Mouse (Mus musculus): ENCODE measurements around the gene Rnf103. TPM values are rescaled to one million over a fixed set of nuclear protein-coding genes. Genes with fewer than 3 reads are reported as not detected.
"Not testable (repeated sequence)": the region's sequence is repeated elsewhere in the genome, so short reads cannot be mapped to it uniquely, and the experiment has no call there.

The Rnf103 gene
- polyA plus RNA-seq, 1 experiment from 2014 or later = 10.8 TPM

- H3K4me3 ChIP-seq (ENCODE audit: low read length) = no peak overlapping the region
- 65% methylated on average over 4 of the region's 4 CpGs for WGBS
- H3K4me2 ChIP-seq (ENCODE audit: low read depth, low read length) = no peak overlapping the region
- H3K9ac ChIP-seq (ENCODE audit: low read length) = no peak overlapping the region
- ATAC-seq (ENCODE audit: low read depth) = no peak
- H3K4me1 ChIP-seq (replicated peaks; ENCODE audit: control insufficient read depth, insufficient read depth, low read length) = no peaks in the 10 kb centered on the region
- H3K36me3 ChIP-seq (ENCODE audit: control insufficient read depth, insufficient read depth, low read length) = no peaks in the 10 kb centered on the region
- no peaks in the 10 kb centered on the region for H3K9me3 ChIP-seq (ENCODE audit: control insufficient read depth, low read length)
- H3K27ac ChIP-seq (ENCODE audit: low read length) = no peak overlapping the region
- H3K27me3 ChIP-seq (ENCODE audit: control insufficient read depth, insufficient read depth, low read depth, low read length) = no peaks in the 10 kb centered on the region
Observed at GRCm38 (mm10) chr6:71471830-71472520, 21.7 kb upstream of the Rnf103 start.

GRCm38 (mm10) chr6:71472786-71473185 is 20.9 kb upstream of the Rnf103 start:
- no peaks in the 10 kb centered on the region for H3K4me1 ChIP-seq (replicated peaks; ENCODE audit: control insufficient read depth, insufficient read depth, low read length)
- ATAC-seq (ENCODE audit: low read depth) = no peak
- H3K9me3 ChIP-seq (ENCODE audit: control insufficient read depth, low read length) = no peaks in the 10 kb centered on the region
- no peak overlapping the region for H3K27ac ChIP-seq (ENCODE audit: low read length)
- H3K36me3 ChIP-seq (ENCODE audit: control insufficient read depth, insufficient read depth, low read length) = no peaks in the 10 kb centered on the region
- 69% methylated on average over 1 of the region's 1 CpGs for WGBS
- no peak overlapping the region for H3K9ac ChIP-seq (ENCODE audit: low read length)
- no peak overlapping the region for H3K4me3 ChIP-seq (ENCODE audit: low read length)
- no peak overlapping the region for H3K4me2 ChIP-seq (ENCODE audit: low read depth, low read length)
- H3K27me3 ChIP-seq (ENCODE audit: control insufficient read depth, insufficient read depth, low read depth, low read length) = no peaks in the 10 kb centered on the region

GRCm38 (mm10) chr6:71475604-71476003 is 18.1 kb upstream of the Rnf103 start:
- Histone ChIP-seq H3K4me1 (replicated peaks; ENCODE audit: control insufficient read depth, insufficient read depth, low read length) (no peaks in the 10 kb centered on the region), H3K4me2 (ENCODE audit: low read depth, low read length) (no peak overlapping the region), H3K9ac (ENCODE audit: low read length) (no peak overlapping the region), H3K4me3 (ENCODE audit: low read length) (no peak overlapping the region), H3K9me3 (ENCODE audit: control insufficient read depth, low read length) (no peaks in the 10 kb centered on the region), H3K27ac (ENCODE audit: low read length) (no peak overlapping the region), H3K36me3 (ENCODE audit: control insufficient read depth, insufficient read depth, low read length) (no peaks in the 10 kb centered on the region), H3K27me3 (ENCODE audit: control insufficient read depth, insufficient read depth, low read depth, low read length) (no peaks in the 10 kb centered on the region)
- no peak for ATAC-seq (ENCODE audit: low read depth)
- WGBS = 81% methylated on average over 3 of the region's 3 CpGs

- WGBS = 54% methylated on average over 5 of the region's 5 CpGs
- H3K36me3 ChIP-seq (ENCODE audit: control insufficient read depth, insufficient read depth, low read length) = no peaks in the 10 kb centered on the region
- no peaks in the 10 kb centered on the region for H3K27me3 ChIP-seq (ENCODE audit: control insufficient read depth, insufficient read depth, low read depth, low read length)
- no peaks in the 10 kb centered on the region for H3K4me1 ChIP-seq (replicated peaks; ENCODE audit: control insufficient read depth, insufficient read depth, low read length)
- H3K27ac ChIP-seq (ENCODE audit: low read length) = no peak overlapping the region
- no peak for ATAC-seq (ENCODE audit: low read depth)
- no peaks in the 10 kb centered on the region for H3K9me3 ChIP-seq (ENCODE audit: control insufficient read depth, low read length)
- H3K4me2 ChIP-seq (ENCODE audit: low read depth, low read length) = no peak overlapping the region
- no peak overlapping the region for H3K9ac ChIP-seq (ENCODE audit: low read length)
- no peak overlapping the region for H3K4me3 ChIP-seq (ENCODE audit: low read length)
Observed at GRCm38 (mm10) chr6:71476783-71477182, 16.9 kb upstream of the Rnf103 start.

- not testable (repeated sequence) for H3K4me2 ChIP-seq (ENCODE audit: low read depth, low read length); H3K4me1 ChIP-seq (replicated peaks; ENCODE audit: control insufficient read depth, insufficient read depth, low read length); H3K27ac ChIP-seq (ENCODE audit: low read length); H3K27me3 ChIP-seq (ENCODE audit: control insufficient read depth, insufficient read depth, low read depth, low read length); H3K4me3 ChIP-seq (ENCODE audit: low read length); H3K9ac ChIP-seq (ENCODE audit: low read length); ATAC-seq (ENCODE audit: low read depth); H3K36me3 ChIP-seq (ENCODE audit: control insufficient read depth, insufficient read depth, low read length); H3K9me3 ChIP-seq (ENCODE audit: control insufficient read depth, low read length)
- WGBS = 87% methylated on average over 7 of the region's 10 CpGs
Observed at GRCm38 (mm10) chr6:71478816-71479568, 14.7 kb upstream of the Rnf103 start.

- 92% methylated on average over 2 of the region's 2 CpGs for WGBS
- H3K27me3 ChIP-seq (ENCODE audit: control insufficient read depth, insufficient read depth, low read depth, low read length); H3K4me3 ChIP-seq (ENCODE audit: low read length); H3K4me1 ChIP-seq (replicated peaks; ENCODE audit: control insufficient read depth, insufficient read depth, low read length); ATAC-seq (ENCODE audit: low read depth); H3K9ac ChIP-seq (ENCODE audit: low read length); H3K36me3 ChIP-seq (ENCODE audit: control insufficient read depth, insufficient read depth, low read length); H3K4me2 ChIP-seq (ENCODE audit: low read depth, low read length); H3K27ac ChIP-seq (ENCODE audit: low read length); H3K9me3 ChIP-seq (ENCODE audit: control insufficient read depth, low read length): not testable (repeated sequence)
Observed at GRCm38 (mm10) chr6:71479588-71479987, 14.1 kb upstream of the Rnf103 start.

GRCm38 (mm10) chr6:71480136-71480535 is 13.6 kb upstream of the Rnf103 start:
- no peaks in the 10 kb centered on the region for H3K4me1 ChIP-seq (replicated peaks; ENCODE audit: control insufficient read depth, insufficient read depth, low read length)
- no peak overlapping the region for H3K4me2 ChIP-seq (ENCODE audit: low read depth, low read length)
- no peaks in the 10 kb centered on the region for H3K36me3 ChIP-seq (ENCODE audit: control insufficient read depth, insufficient read depth, low read length)
- 96% methylated on average over 1 of the region's 1 CpGs for WGBS
- H3K9me3 ChIP-seq (ENCODE audit: control insufficient read depth, low read length) = no peaks in the 10 kb centered on the region
- ATAC-seq (ENCODE audit: low read depth) = no peak
- H3K4me3 ChIP-seq (ENCODE audit: low read length) = no peak overlapping the region
- H3K27ac ChIP-seq (ENCODE audit: low read length) = no peak overlapping the region
- H3K27me3 ChIP-seq (ENCODE audit: control insufficient read depth, insufficient read depth, low read depth, low read length) = no peaks in the 10 kb centered on the region
- H3K9ac ChIP-seq (ENCODE audit: low read length) = no peak overlapping the region

- no peak overlapping the region for H3K27ac ChIP-seq (ENCODE audit: low read length)
- H3K9me3 ChIP-seq (ENCODE audit: control insufficient read depth, low read length) = no peaks in the 10 kb centered on the region
- H3K9ac ChIP-seq (ENCODE audit: low read length) = no peak overlapping the region
- 69% methylated on average over 7 of the region's 7 CpGs for WGBS
- no peak for ATAC-seq (ENCODE audit: low read depth)
- no peaks in the 10 kb centered on the region for H3K27me3 ChIP-seq (ENCODE audit: control insufficient read depth, insufficient read depth, low read depth, low read length)
- no peaks in the 10 kb centered on the region for H3K36me3 ChIP-seq (ENCODE audit: control insufficient read depth, insufficient read depth, low read length)
- no peaks in the 10 kb centered on the region for H3K4me1 ChIP-seq (replicated peaks; ENCODE audit: control insufficient read depth, insufficient read depth, low read length)
- H3K4me3 ChIP-seq (ENCODE audit: low read length) = no peak overlapping the region
- H3K4me2 ChIP-seq (ENCODE audit: low read depth, low read length) = no peak overlapping the region
Observed at GRCm38 (mm10) chr6:71481136-71481535, 12.6 kb upstream of the Rnf103 start.

GRCm38 (mm10) chr6:71485246-71485645 is 8.4 kb upstream of the Rnf103 start:
- Histone ChIP-seq H3K9ac (ENCODE audit: low read length) (no peak overlapping the region), H3K4me3 (ENCODE audit: low read length) (no peak overlapping the region), H3K9me3 (ENCODE audit: control insufficient read depth, low read length) (no peaks in the 10 kb centered on the region), H3K4me2 (ENCODE audit: low read depth, low read length) (no peak overlapping the region), H3K27ac (ENCODE audit: low read length) (no peak overlapping the region), H3K27me3 (ENCODE audit: control insufficient read depth, insufficient read depth, low read depth, low read length) (no peaks in the 10 kb centered on the region), H3K4me1 (replicated peaks; ENCODE audit: control insufficient read depth, insufficient read depth, low read length) (no peaks in the 10 kb centered on the region), H3K36me3 (ENCODE audit: control insufficient read depth, insufficient read depth, low read length) (no peaks in the 10 kb centered on the region)
- 61% methylated on average over 5 of the region's 5 CpGs for WGBS
- no peak for ATAC-seq (ENCODE audit: low read depth)
